In genomic region chr11:98329081-98329959, GRCm38 (mm10) we compare ENCODE assay signal across 9 mouse cellular contexts. TPM values are rescaled to one million over a fixed set of nuclear protein-coding genes. Genes with fewer than 3 reads are reported as not detected.
DNase-seq lines count a peak whose midpoint lies in the region; ATAC-seq and TF ChIP-seq lines count a peak whose summit lies in the region.
"Had no signal": no experiment of that assay in that cellular context is flagged by ENCODE, and none has a peak within 500 bp of the region (broad histone marks: within the 10 kb centered on the region; RNA-seq: fewer than 3 reads in every experiment).

Gene Neurod2, minus strand, starts transcription at chr11:98329648.

- peak within 1 kb of the TSS; percentile 8 for H3K9ac ChIP-seq in ES-E14 (ENCODE audit: insufficient read depth, low read depth, low read length, poor library complexity, severe bottlenecking)
- H3K9ac ChIP-seq in forebrain, embryonic 13.5 days = peak within 1 kb of the TSS; percentile 84

- in situ Hi-C loops in ES-E14 (cut with MboI; ENCODE audit: low sequenced_read_pairs in 2 of 2, unreplicated experiment in 2 of 2) = no loop called here

- no peak for DNase-seq in frontal cortex, postnatal 14 days (ENCODE audit: low spot score in 2 of 2)
- no peak for DNase-seq in ES-E14 (ENCODE audit: low read depth, low spot score)
- DNase-seq in left cerebral cortex, postnatal 10 days (ENCODE audit: extremely low spot score in 1 of 2, low spot score in 2 of 2) = peak; percentile 80 to 81
- peak; percentile 80 for DNase-seq in right cerebral cortex, adult 18-20 months
- no peak for DNase-seq in kidney, postnatal 36 days

- H3K4me3 ChIP-seq in ES-E14 (ENCODE audit: insufficient read depth in 1 of 2, low read depth in 1 of 2, low read length in 2 of 2, poor library complexity in 1 of 2, severe bottlenecking in 1 of 2) = peak within 1 kb of the TSS; percentile 26 to 56; a peak in 3 of 4 replicates
- peak within 1 kb of the TSS; percentile 57 for H3K4me3 ChIP-seq in forebrain, embryonic 13.5 days

- no peak within 1 kb of the TSS for H3K27ac ChIP-seq in ES-E14 (ENCODE audit: insufficient read depth, low read depth, low read length, poor library complexity, severe bottlenecking)
- peak within 1 kb of the TSS; percentile 95 for H3K27ac ChIP-seq in forebrain, embryonic 13.5 days

- peaks cover 99% of the 10 kb centered on the region for H3K27me3 ChIP-seq in forebrain, embryonic 13.5 days

- H3K36me3 ChIP-seq in ES-E14 (ENCODE audit: control insufficient read depth, insufficient read depth, low read length, poor library complexity, severe bottlenecking) = no peaks in the 10 kb centered on the region
- H3K36me3 ChIP-seq in forebrain, embryonic 13.5 days (ENCODE audit: poor library complexity, severe bottlenecking) = no peaks in the 10 kb centered on the region

- 3% methylated on average over 37 of the region's 38 CpGs for WGBS in forebrain, embryonic 13.5 days

- intact Hi-C loops in left cerebral cortex, postnatal 10 days (cut with DNase I) = no loop called here

- peak; percentile 42; the same call in 1 of the 2 replicates for ATAC-seq in frontal cortex, adult (ENCODE audit: low TSS enrichment)
- peak; percentile 82 for ATAC-seq in forebrain, embryonic 13.5 days
- ATAC-seq in megakaryocyte-erythroid progenitor cell, adult 5-6 weeks (replicated peaks; ENCODE audit: low FRiP score, low TSS enrichment, poor library complexity, severe bottlenecking) = no peak

- H3K4me1 ChIP-seq in ES-E14 (ENCODE audit: control insufficient read depth in 2 of 2, insufficient read depth in 2 of 2, low read length in 2 of 2, poor library complexity in 1 of 2) = peaks cover 0 to 10% of the 10 kb centered on the region in 2 experiments; a peak in 2 of 4 replicates
- H3K4me1 ChIP-seq in forebrain, embryonic 13.5 days = peaks cover 40% of the 10 kb centered on the region

- peak within 1 kb of the TSS; percentile 55 for H3K4me2 ChIP-seq in forebrain, embryonic 13.5 days

- no peaks in the 10 kb centered on the region for H3K9me3 ChIP-seq in ES-E14 (ENCODE audit: control insufficient read depth, insufficient read depth, low read depth, low read length)
- no peaks in the 10 kb centered on the region for H3K9me3 ChIP-seq in forebrain, embryonic 13.5 days (replicated peaks)

TF ChIP-seq in ES-E14, 5 proteins besides CTCF, POLR2A, EP300 and RAD21:
- TF ChIP-seq MAFK (IDR thresholded peaks at IDR 0.05; ENCODE audit: insufficient read depth, low read depth, low read length) (no peak), ZNF384 (IDR thresholded peaks at IDR 0.05; ENCODE audit: low read depth, low read length) (peak; percentile 82)

RNA-seq across cellular contexts. Expression of gene Neurod2, which starts in this region (rescaled TPM):
- not detected in 2 replicates for total RNA-seq in ES-E14 (2012; rRNA removed)
- 45.4 and 72.1 TPM in 2 replicates for polyA plus RNA-seq in forebrain, embryonic 13.5 days (2015; fragmentation: Nextera tagmentation; extraction: Ambion mirVana)
- 10 to 100 TPM; 63.4 to 67.0 TPM for total RNA-seq in left cerebral cortex, postnatal 10 days (2021)
- total RNA-seq in megakaryocyte-erythroid progenitor cell, adult 5-6 weeks (2014; fragmentation: Nextera tagmentation) = not detected in 2 replicates
- not detected in 2 replicates for total RNA-seq in megakaryocyte-erythroid progenitor cell, adult 5-6 weeks (2017)
- total RNA-seq: common myeloid progenitor, adult 5-6 weeks had no signal

Comparison
In these comparisons a context has a peak if more than half of its experiments do, and no peak if none do; other contexts are left out.
1. RNA of gene Neurod2 (total RNA-seq): 63.4 to 67.0 TPM in left cerebral cortex, postnatal 10 days; not detected in ES-E14 and not detected in megakaryocyte-erythroid progenitor cell, adult 5-6 weeks; every median in the first group is over 10 times any median in the second.
2. DNase-seq: peak in left cerebral cortex, postnatal 10 days (2 of 2) and right cerebral cortex, adult 18-20 months (single experiment); none in frontal cortex, postnatal 14 days (0 of 2), ES-E14 (single experiment) and kidney, postnatal 36 days (0 of 2).